Mouse (Mus musculus): Measurements from ENCODE around the gene Ets2.
"Not testable (repeated sequence)": the region's sequence is repeated elsewhere in the genome, so short reads cannot be mapped to it uniquely, and the experiment has no call there.

Gene Ets2

DNA sequence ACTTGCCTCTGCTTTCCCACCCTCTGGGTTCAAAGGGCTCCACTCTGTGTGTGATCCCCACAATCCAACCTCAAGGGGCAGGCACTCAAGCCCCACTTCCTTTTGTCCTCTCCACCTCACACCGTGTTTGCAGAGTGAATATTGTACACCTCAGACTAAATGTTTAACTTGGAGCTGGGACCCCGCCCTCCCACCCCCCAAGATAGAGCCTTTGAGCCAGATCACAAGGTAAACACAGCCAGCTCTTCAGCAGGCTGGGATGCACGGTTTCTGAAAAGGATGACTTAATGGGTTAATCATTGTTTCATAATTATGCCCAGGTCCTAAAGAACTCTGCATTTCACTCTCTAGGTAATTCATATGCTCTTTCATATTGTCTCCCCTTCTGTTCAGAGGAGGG, 2.2 kb upstream of the Ets2 start:
- no peak for DNase-seq (ENCODE audit: low read depth, low spot score)

DNA sequence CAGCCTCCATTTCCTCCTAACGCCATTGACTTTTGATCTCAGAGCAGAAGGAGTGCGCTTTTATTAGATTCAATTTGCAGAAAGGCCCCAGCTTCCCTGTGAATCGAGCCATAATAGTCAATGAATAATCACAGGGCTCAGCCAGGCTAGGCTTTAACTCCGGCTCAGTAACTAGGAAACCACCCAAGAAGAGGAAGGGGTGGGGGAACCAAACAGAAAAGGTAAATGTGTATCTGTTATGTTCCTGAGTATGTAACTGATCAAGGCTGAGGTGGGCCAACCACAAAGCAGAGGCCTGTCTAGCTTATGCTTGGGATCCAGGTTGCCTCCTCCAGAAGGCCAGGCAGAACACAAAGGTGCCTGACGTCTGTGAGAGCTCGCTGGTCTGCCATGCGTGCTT, 1.7 kb upstream of the Ets2 start:
- DNase-seq (ENCODE audit: low read depth, low spot score) = no peak

DNA sequence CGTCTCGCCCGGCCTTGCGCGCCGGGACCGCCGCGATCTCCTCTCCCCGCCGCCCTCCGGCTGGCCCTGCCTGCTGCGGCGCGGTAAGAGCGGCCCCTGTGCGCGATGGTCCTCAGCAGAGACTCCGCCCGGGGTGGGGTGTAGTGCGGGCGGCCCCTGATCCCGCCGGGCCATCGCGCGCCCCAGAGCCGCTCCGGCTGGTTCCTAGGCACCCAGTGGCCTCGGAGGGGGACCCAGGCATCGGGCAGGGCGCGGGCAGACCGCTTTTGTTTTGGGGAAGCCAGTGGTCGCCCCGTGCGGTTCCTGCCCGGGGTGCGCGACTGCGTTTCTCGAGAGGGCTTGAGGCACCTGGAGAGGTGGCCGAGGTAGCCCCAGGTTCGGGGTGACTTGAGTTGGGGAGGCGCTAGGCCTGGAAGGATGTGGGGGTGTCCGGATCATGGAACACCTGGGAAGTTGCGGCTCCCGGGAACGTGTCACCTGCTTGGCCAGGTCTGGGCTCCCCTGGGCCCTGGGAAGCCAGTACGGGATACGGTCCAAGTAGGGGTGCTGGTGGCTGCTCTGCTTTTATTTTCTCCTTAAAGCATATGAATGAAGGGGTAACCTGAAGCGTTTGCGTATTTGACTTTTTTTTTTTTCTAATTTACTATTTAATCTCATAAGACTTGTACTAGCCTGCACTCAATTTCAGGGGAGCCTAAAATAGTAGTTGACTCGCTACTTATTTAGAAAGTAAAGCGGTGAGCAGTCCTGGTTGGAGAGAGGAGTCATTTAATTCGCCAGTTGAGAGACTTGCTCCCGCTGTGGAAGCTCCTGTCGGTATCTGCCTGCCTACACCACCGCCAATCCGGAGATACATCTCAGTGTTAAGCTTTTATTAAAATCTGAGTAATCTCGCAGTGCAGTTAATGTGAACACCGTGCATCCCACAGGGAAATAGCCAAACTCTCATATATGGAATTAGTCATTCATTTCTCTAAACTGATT, 979 bp downstream of the Ets2 start:
- DNase-seq (ENCODE audit: low read depth, low spot score) = no peak

DNA sequence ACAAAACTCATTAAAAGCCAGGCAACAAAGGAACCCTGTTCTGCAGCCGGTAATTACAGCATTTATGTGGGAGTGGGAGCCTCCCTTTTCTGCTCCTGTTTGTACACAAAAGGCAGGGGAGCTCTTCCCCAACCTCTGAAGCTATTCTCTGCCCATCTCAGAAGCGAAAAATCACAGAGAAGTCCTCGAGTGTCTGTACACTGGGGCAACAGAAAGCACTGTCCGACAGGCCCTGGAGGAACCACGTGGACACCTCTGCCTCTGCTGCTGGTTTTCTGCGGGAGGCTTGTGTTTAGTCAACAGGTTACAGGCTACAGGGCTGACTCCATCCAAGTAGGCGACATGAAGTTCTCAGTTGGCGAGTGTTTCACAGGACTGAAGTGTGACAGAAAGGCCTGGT, 2.1 kb downstream of the Ets2 start:
- DNase-seq (ENCODE audit: low read depth, low spot score) = no peak

DNA sequence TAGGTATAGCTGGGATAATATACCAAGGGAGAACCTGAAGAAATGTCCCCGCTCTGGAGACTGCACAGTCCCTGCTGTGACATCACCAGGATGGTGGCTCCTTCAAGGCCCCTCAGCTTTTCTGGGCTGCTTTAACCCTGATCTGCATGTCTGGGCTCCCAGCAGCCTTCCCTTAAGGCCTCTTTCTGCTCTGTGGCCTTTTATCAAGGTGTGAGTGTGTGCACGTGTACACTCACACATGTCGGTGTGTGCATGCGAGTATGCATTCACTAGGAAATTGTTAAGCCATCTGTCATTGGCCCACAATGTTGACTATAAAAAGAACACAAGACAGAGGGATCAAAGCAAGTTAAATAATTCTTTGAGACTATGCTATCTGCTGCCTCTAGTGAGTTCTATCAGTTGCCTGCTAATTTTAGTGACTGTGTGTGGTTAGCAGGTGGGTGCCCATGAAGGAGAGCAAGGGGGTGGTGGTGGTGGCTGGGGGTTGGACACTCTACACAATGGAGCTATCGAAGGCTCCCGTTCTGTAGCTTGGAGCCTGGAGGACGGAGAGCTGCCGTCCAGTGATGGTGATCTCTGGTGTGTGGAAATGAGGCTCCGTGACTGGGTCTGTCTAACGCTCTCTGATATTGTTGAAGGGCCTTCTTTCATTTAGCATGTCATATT, 2.9 kb downstream of the Ets2 start:
- no peak for DNase-seq (ENCODE audit: low read depth, low spot score)

DNA sequence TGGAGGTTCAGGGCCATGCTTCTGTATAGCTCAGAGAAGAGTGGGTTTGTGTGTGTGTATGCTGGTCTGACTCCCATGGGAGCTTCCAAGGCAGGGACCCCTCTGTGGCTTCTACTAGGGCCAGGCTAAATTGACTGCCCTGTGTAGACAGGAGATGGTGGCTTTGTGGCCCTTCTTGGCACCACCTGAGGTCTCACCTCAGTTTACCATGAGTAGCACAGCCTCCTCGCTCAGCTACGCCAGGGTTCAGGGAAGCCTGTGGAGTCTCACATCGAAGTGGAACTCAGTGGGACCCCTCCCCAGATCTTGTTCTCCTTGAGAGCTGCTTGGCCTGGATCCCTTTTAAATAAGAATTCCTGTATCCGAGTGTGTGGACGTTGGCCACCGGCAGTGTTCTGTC, 3.9 kb downstream of the Ets2 start:
- no peak for DNase-seq (ENCODE audit: low read depth, low spot score)

DNA sequence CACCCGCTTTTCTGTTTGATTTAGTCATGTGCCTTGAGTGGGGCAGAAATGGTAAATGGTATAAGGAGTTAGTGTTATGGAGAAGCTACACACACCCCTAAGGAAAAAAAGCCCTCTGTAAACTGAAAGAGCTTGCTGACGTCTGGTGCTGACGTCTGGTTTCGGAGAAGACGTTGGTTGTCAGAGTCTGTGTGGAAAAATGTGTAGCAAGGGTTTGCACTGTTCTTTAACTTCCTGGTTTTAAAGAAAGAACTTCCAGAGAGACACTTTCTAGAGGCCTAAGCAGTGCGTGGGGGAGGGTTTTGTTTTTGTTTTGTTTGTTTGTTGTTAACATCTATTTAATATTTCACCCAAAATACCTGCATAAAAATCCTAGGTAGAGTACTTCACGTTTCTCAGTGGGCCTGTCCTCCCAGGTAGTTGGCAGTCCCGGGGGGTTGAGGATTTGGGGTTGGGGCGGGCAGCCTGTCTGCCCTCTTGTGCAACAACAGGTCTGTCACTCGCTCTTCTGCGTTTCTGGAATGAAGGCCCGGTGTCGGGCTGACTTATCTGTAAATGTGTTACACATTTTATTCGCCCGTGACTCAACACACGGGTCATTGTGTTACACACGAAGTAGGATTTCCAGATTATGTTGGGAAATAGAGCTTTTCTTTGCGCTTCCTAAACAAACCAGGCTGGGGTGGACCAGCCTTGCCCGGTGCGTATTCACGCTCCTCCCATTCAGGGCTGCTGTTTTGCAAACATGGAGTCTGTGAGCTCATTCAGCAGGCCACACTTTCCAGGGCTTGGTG, 6.5 kb downstream of the Ets2 start:
- no peak for DNase-seq (ENCODE audit: low read depth, low spot score)

DNA sequence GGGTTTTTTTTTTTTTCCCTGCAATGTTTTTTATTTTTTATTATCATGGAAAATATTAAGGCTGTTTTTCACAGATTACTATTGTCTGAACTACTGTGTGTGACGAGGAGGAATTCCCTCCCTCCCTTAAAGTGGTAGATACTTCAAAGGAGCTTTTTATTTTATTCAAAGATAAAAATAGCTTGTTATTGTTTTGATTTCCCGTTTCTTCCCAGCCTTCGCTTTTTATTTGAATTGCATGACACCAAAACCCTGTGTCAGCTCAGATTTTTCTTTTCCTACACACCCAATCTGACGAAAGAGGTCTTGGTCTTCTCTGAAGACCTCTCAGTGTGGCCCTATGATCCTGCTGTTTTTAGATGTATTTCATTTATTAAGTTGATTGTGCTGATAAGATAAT, 7.3 kb downstream of the Ets2 start:
- DNase-seq (ENCODE audit: low read depth, low spot score) = no peak

DNA sequence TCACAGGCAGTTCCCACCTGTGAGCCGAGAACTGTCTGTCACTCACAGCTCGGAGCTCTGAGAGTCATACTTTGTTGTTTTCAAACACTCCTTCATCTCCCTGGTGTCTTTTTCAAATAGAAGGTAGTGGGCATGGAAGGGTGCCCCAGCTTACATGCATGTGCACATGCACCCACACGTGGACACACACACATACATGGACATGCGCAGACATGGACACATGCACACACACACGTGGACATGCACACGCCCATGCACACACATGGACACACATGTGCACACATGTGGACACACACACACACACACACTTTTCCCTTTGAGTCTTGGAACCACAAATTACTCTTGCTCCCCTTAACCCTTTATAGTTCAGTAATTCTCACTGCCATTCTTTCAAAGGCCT, 8.3 kb downstream of the Ets2 start:
- no peak for DNase-seq (ENCODE audit: low read depth, low spot score)

DNA sequence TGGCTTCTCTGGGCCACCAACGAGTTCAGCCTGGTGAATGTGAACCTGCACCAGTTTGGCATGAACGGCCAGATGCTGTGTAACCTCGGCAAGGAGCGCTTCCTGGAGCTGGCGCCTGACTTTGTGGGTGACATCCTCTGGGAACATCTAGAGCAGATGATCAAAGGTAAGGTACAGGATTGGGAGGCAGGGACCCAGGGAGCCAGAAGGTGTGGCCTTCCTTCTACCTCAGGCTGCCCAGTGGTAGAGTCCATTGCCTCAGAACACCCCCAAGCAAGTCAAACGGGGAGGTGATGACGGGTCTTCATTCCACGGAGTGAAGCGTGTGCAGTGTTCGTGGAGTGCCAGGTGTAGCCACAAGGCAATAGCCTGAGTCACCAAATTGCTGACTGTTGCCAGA, 10.2 kb downstream of the Ets2 start:
- no peak for DNase-seq (ENCODE audit: low read depth, low spot score)

DNA sequence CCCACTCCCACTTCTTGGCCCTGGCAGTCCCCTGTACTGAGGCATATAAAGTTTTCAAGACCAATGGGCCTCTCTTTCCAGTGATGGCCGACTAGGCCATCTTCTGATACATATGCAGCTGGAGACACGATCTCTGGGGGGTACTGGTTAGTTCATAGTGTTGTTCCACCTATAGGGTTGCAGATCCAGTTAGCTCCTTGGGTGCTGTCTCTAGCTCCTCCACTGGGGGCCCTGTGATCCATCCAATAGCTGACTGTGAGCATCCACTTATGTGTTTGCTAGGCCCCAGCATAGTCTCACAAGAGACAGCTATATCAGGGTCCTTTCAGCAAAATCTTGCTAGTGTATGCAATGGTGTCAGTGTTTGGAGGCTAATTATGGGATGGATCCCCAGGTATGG, 11.2 kb downstream of the Ets2 start:
- DNase-seq (ENCODE audit: low read depth, low spot score) = not testable (repeated sequence)

DNA sequence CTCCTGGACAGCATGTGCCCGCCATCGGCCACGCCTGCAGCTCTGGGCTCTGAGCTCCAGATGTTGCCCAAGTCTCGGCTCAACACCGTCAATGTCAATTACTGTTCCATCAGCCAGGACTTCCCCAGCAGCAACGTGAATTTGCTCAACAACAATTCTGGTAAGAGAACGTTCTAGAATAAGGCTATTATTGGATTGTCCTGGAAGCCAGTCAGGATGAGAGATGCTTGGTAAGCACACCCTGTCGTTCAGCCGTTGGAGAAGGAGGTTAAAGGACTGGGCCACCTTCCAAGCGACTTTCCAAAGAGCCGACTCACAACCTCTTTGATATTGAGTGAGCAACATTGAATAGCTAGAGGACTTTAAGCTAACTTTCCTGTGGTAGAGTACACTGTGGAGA, 13.2 kb downstream of the Ets2 start:
- no peak for DNase-seq (ENCODE audit: low read depth, low spot score)

DNA sequence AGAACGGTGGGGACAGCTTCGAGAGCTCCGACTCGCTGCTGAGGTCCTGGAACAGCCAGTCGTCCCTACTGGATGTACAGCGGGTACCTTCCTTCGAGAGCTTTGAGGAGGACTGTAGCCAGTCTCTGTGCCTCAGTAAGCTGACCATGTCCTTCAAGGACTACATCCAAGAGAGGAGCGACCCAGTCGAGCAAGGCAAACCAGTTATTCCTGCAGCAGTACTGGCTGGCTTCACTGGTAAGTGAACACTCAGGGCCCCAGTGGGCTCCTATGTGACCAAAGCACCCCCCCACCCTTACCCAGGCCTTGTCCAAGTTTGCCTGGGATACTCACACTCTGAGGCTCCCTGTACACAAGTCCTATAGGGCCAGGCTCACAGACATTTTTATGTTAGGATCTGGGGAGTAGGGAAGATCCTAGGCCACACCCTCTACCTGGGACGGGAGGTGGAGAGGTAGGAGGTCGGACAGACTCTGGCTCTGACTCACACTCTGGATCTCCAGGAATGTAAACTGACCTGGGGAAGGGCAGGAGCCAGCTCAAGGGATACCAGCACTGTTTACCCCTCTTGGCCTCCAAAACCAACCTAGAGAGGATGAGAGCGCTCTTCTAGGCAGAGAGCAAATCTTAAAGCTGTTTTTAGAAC, 14.3 kb downstream of the Ets2 start:
- no peak for DNase-seq (ENCODE audit: low read depth, low spot score)

DNA sequence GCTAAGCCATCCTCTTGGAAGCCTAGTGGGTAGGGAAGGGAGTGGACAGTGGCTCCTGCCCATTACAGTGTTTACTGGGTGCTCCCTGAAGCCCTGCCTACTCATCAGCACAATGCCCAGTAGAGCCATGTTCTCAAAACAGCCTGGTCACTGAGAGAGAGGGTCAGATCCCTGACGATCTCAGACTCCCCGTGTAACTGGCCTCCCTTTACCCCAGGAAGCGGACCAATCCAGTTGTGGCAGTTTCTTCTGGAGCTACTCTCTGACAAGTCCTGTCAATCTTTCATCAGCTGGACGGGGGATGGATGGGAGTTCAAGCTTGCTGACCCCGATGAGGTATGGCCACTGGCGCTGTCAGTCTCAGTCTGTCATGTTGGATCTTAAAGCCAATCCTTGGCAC, 15.8 kb downstream of the Ets2 start:
- DNase-seq (ENCODE audit: low read depth, low spot score) = no peak

DNA sequence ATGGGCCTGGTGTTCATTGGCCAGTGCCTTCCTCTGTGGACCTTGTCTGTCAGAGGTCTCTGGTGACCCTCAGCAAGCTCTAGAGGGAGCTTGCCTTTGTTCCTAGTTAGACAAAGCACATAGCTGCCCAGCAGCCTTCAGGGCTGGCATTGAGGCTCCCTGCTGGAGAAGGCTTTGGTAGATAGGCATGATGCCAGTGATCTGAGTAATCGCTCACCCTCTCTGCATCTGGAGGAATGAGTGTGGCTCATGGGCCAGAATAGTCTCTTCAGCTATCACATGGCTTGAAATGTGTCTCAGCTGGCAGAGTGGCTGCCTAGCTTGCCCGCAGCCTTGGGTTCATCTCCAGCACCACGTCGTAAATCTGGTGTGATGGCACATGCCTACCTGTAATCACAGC, 16.2 kb downstream of the Ets2 start:
- DNase-seq (ENCODE audit: low read depth, low spot score) = no peak

DNA sequence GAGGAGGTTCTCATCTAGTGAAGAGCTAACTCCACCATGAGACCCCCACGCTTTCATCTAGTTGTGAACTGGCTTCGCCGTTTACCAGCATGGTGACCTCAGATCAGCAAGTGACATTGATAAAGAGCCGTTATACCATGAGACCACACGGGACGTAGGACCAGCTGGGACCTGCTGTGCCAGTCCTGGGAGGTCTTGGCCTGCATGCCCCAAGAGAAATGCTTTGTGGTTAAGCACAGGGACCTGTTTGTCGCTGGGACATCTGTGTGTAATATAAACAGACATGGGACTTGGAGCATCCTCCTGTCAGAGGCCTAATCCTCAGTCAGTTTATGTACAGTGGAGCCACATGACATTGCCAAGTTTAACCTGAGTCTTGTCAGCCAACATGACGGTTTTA, 18.7 kb downstream of the Ets2 start:
- no peak for DNase-seq (ENCODE audit: low read depth, low spot score)

DNA sequence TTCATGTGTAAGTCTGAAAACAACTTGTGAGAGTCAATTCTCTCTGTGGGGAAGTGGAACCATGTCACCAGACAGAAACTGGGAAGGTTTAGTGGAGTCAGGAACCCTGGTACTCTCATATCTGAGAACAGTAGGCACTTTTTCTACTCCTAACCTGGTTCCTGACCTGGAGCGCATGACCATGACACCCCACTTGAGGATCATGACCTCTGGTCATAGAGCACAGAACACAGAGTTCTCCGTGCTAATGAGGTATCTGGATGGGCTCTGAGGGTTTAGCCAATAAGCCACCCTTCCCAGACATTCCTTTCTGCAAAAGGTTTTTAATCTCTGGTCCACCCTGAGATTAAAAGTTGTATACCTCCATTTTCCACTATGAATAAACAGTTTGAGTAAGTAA, 22.4 kb downstream of the Ets2 start:
- no peak for DNase-seq (ENCODE audit: low read depth, low spot score)

DNA sequence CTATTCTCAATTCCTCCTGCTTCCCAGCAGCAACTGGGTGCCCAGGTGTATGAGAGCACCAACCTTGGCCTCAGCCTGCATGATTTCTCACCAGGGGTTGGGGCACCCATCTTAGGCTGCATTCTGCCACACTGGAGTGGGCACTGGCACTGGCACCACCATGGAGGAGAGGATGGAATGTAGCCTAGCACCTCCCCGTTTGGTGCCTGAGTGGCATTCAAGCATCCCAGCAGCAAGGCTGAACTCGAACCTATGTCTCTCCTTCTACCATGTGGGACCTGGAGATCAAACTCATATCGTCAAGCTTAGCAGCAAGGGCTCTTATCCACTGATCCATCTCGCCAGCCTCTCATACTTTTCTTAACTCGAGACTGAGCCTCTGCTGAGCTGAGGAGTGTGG, 22.9 kb downstream of the Ets2 start:
- DNase-seq (ENCODE audit: low read depth, low spot score) = no peak

DNA sequence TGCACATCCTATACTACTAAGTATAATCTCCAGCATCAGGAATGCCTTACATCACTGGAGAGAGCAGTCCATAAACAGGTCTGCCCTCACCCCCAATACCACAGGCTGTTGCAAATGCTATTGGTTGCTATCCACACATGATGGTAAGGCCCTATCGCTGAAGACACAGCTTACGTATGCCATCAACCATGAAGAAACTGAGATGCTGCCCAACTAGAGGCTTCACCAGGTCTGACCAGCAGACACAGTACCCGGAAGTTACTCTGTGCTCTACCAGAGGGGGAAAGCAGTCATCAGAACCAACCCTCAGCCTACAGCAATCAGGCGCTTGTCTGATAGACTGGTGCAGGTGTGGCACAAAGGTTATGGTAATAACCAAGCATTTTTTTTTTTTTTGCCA, 24.9 kb downstream of the Ets2 start:
- DNase-seq (ENCODE audit: low read depth, low spot score) = no peak

DNA sequence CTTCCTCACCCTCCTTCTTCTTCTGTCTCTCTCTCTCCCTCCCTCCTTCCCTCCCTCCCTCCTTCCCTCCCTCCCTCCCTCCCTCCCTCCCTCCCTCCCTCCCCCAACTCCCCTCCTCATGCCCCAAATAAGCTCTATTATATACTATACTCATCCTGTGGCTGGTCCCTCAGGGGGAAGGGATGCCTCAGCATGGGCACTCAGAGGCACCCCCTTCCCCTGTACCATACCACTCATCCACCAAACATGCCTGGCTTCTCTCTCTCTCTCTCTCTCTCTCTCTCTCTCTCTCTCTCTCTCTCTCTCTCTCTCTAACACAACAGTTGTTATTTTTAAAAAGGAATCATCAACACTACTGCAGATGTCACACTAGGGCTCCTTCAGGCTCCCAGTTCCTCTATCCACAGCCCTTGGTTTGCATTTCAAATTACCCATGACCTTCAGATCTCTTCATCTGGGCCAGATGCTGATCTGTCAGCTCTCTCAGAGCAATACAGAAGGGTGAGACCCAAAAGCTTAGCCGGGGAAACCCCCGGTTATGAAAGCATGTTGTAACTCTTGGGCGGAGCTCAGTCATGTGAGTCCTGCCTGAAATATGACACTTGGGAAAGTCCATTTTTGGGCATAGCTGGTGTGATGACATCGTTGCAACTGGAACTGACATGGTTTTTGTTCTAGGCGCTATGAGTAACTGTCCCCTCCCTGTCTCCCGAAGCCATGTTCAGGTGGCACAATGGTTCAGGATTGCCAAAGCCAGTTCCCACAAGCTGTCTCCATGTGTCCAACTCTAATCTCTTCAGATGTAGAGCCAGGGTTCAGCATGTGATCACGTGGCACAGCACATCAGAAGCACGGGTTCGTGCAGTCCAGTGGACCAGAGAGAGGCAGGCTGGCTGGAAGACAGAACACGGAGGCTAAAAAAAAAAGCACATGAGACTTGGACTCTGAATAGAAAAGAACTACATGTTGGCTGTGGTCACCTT, 26.9 kb downstream of the Ets2 start:
- DNase-seq (ENCODE audit: low read depth, low spot score) = no peak

DNA sequence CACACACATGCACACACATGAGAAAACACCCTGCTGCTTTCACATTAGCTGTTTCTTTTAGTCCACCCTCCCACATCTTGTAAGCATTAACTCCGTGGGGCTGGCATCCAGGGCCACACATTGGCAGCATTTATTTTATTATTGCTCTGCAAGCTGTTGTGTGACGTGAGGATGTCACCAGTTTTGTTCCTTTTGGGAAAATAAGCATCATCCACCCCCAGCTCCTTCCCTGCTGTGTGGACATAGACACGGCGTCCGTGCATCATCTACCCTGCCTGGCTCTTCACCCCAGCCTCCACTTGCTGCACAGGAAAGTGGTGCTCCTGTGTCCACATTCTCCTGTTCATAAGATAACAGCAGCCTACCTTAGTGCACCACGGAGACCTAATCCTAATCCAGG, 27.9 kb downstream of the Ets2 start:
- no peak for DNase-seq (ENCODE audit: low read depth, low spot score)

Data from brain, embryonic 18.5 days (tissue).